Mouse (Mus musculus): Measurements from ENCODE around the gene P2rx2.

P2rx2 gene

DNA sequence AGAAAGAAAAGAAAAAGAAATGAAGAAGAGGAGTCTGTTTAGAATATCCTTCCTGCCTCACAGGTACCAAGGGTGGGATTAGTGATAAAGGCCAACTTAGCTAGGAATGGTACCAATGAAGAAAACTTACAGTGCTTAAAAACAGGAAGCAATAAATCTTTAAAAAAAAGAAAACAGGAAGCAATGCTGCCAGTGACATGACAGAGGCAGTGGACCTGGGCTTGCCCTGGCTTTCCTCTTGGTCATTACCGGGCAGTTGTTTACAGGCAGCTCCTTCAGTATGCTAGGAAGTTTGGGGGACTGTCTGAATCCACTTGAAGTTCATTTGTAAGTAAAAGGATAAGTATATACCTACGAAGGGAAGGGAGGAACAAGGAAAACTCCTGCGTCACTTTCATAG lies 12.5 kb downstream of the P2rx2 start:
- no peak for DNase-seq (ENCODE audit: low read depth, low spot score)

DNA sequence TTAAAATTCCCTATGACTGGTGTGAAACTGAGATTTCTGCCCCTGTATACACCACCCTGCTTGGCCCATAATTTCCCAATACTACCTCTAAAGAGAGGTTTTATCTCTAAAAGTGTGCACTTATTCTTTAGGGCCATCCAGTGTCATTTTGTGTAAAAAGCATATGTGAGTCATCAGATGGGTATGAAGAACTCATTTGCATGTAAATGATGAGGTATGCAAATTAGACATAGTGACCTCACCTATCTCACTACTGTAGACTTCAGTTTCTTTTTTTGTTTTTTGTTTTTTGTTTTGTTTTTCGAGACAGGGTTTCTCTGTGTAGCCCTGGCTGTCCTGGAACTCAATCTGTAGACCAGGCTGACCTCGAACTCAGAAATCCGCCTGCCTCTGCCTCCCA lies 29.9 kb downstream of the P2rx2 start:
- no peak for DNase-seq (ENCODE audit: low read depth, low spot score)

DNA sequence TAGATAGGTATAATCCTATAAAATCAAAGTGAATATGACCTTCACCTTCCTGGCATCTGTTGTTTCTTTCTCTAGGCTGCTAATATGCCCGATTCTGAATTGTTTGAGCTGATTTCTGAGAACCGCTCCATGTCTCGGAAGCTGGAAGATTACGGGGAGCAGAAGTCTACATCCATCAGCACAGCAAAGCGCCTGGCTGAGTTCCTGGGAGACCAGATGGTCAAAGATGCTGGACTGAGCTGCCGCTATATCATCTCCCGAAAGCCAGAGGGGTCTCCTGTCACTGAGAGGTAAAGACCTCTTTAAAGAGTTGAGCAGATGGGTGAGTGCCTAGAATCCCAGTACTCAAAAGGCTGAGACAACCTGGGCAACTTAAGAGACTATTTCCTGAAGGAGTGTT lies 34.2 kb downstream of the P2rx2 start:
- no peak for DNase-seq (ENCODE audit: low read depth, low spot score)

DNA sequence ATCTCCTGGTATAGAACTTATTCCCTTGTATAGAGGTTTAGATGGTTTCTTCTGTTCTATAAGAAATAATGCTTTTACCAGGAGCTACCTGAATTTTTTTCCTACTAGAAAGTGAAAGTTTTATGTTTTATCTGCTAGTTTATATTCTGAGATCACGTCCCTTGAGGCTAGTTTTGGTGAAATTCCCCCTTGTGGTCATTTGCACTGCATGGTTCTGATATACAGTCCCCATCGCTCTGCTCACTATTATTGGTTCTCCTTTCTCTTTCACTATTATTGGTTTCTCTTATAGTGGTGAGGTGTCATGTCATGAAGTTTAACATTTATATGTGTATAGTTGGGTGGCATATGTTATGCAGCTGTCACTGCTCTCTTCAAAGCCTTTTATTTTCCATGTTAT lies 42.4 kb downstream of the P2rx2 start:
- no peak for DNase-seq (ENCODE audit: low read depth, low spot score)

DNA sequence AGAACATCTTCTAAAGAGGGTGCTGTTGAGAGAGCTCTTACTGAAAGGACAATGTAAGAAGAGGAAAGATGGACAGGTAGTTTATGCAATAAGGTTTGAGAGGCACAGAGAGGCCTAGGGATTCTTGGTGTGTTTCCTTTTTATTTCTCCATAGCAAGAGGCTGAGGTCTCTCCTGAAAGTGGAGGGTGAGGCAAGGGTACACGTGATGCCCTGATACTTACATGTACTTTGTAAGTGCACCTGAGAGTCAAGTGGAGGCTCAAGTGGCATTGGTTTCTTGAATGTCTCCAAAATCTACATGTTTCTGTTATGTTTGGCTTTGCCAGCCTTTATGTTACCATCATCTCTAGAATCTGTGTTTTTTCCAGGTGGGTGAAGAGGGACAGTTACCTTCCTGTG lies 46.4 kb downstream of the P2rx2 start:
- no peak for DNase-seq (ENCODE audit: low read depth, low spot score)

DNA sequence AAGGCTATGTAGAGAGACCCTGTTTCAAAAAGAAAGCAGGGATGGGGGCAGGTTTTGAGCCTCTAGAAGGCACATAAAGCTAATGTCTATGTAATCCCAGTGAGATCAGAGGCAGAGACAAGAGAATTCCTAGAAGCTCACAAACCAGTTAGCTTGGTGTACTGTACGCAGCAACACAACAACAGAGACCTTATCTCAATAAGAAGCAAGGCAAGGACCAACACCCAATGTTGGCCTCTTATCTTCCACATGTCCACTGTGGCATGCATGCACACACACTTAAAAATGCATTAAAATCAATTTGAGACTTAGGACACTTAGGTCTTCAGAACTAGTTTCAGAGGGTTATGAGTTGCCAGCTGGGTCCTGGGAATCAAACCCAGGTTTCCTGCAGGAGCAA lies 51.4 kb downstream of the P2rx2 start:
- DNase-seq (ENCODE audit: low read depth, low spot score): no peak

All from c-Kit-negative CD71-positive TER-119-positive erythroid progenitor cells, embryonic 14.5 days (primary cell).